Mouse (Mus musculus) liver, adult 2 months (tissue): ENCODE measurements at regions not wholly inside any gene's neighbourhood (a gene's known extent, or its start where the extent isn't known, plus 50 kb on each side); places are given as distances from the start of the nearest gene placed in this dataset.

Experiments used
- DNase-seq: peaks from one replicate; pipeline ENCODE4 v3.0.0-alpha.2; 2011; ENCODE audit warnings: low read depth, low spot score; ENCODE audit errors: extremely low read depth
- H3K27ac ChIP-seq: fragments of 200-500 bp; replicated peaks from 2 replicates; pipeline ENCODE4 v1.5.1; 2012; ENCODE audit warnings: low read depth, mild to moderate bottlenecking, control low read depth, inconsistent platforms, low read length; ENCODE audit not compliant: insufficient read depth
- H3K27me3 ChIP-seq: fragments of 200-500 bp; 2 replicates; pipeline ENCODE4 v1.6.1; 2012; ENCODE audit warnings: mild to moderate bottlenecking, moderate library complexity, low read length, inconsistent platforms; ENCODE audit not compliant: control insufficient read depth, insufficient read depth
- H3K36me3 ChIP-seq: fragments of 200-500 bp; 2 replicates; pipeline ENCODE4 v1.6.1; 2012; ENCODE audit warnings: low read length, inconsistent platforms; ENCODE audit not compliant: control insufficient read depth, insufficient read depth
- H3K4me1 ChIP-seq: fragments of 200-500 bp; 2 replicates; pipeline ENCODE4 v1.6.1; 2011; ENCODE audit warnings: low read length; ENCODE audit not compliant: control insufficient read depth, insufficient read depth
- H3K4me3 ChIP-seq: fragments of 200-500 bp; 2 replicates; pipeline ENCODE4 v1.5.1; 2011; ENCODE audit warnings: low read depth, mild to moderate bottlenecking, control low read depth, low read length, moderate library complexity; ENCODE audit not compliant: insufficient read depth
- H3K79me2 ChIP-seq: fragments of 200-500 bp; 2 replicates; pipeline ENCODE4 v1.6.1; 2012; ENCODE audit warnings: inconsistent platforms, mild to moderate bottlenecking, low read length, moderate library complexity; ENCODE audit not compliant: control insufficient read depth, insufficient read depth
- H3K9ac ChIP-seq: fragments of 200-500 bp; 2 replicates; pipeline ENCODE4 v1.6.1; 2012; ENCODE audit warnings: low read depth, mild to moderate bottlenecking, control low read depth, inconsistent platforms, low read length
- CTCF ChIP-seq: fragments of 200-500 bp; IDR thresholded peaks from 2 replicates; pipeline ENCODE4 v1.5.1; 2011; ENCODE audit warnings: low read depth, low read length, control low read depth
- POLR2A ChIP-seq: fragments of 200-500 bp; IDR thresholded peaks from 2 replicates; pipeline ENCODE4 v1.6.1; 2011; ENCODE audit warnings: low read length, control low read depth; ENCODE audit not compliant: insufficient read depth; ENCODE audit errors: extremely low read depth
- WGBS: fragments of 180-500 bp; shearing (Covaris S2); methylation state at CpG from one replicate; pipeline ENCODE4 v1.1.7; 2018; 5-methylcytosine and 5-hydroxymethylcytosine counted together

DNA sequence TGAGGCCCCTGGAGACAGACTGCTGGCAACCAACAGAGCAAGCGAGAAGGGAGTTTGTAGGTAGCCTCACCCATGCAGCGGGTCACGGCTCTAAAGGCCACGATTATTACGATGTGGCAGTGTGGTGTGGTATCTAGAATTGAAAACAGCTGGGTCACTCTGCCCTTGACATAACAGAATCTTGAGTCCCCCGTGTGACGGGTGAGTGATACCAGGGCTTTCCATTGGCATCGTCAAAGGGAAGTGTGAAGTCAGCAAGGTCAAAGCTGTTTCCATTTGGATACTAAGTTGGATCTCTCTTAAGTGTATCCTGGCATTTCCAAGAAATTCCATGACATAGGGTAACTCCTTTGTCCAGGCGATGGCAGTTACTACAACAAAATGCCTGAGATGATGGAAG lies 106.7 kb upstream of the Osmr start:
- Histone ChIP-seq H3K36me3 (no peaks in the 10 kb centered on the region), H3K79me2 (no peaks in the 10 kb centered on the region), H3K9ac (no peak overlapping the region), H3K27ac (no peak overlapping the region), H3K4me1 (no peaks in the 10 kb centered on the region), H3K27me3 (no peaks in the 10 kb centered on the region), H3K4me3 (no peak overlapping the region)
- no peak for TF ChIP-seq POLR2A
- no peak for TF ChIP-seq CTCF
- DNase-seq: no peak
- 90% methylated on average over 9 of the region's 9 CpGs for WGBS

GRCm38 (mm10) chr15:6983320-6983719 lies 107.1 kb upstream of the Lifr start:
- TF ChIP-seq POLR2A (no peak), CTCF (no peak)
- Histone ChIP-seq H3K4me3 (no peak overlapping the region), H3K27ac (no peak overlapping the region), H3K79me2 (no peaks in the 10 kb centered on the region), H3K27me3 (no peaks in the 10 kb centered on the region), H3K9ac (no peak overlapping the region), H3K36me3 (no peaks in the 10 kb centered on the region), H3K4me1 (no peaks in the 10 kb centered on the region)
- DNase-seq: no peak
- 80% methylated on average over 3 of the region's 3 CpGs for WGBS

- WGBS: 81% methylated on average over 3 of the region's 3 CpGs
Observed at GRCm38 (mm10) chr15:6988187-6988586, 102.2 kb upstream of the Lifr start.

DNA sequence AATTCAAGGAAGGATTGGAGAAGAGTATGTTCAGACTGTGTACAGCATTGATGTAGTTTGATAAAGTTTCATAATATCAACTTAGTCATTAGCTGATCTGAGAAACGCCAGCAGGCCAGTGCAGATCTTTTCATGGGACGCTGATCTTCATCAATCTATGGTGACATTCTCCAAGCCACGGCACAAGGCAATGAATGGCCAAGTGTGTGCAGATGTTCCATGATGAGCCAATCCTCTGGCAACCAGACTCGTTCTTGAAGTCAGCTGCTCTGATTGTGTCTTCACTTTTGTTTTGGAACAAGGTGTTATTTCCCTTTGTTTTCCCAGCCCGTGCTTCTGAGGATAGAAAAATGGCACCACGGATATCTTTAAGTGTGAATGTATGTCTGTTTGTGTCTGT lies 101.3 kb upstream of the Lifr start:
- no peaks in the 10 kb centered on the region for H3K36me3 ChIP-seq
- H3K9ac ChIP-seq: no peak overlapping the region
- H3K4me3 ChIP-seq: no peak overlapping the region
- no peak overlapping the region for H3K27ac ChIP-seq
- no peak for DNase-seq
- H3K27me3 ChIP-seq: no peaks in the 10 kb centered on the region
- no peak for TF ChIP-seq POLR2A
- TF ChIP-seq CTCF: no peak
- H3K79me2 ChIP-seq: no peaks in the 10 kb centered on the region
- peaks cover 2% of the 10 kb centered on the region; the same call in 1 of the 2 replicates for H3K4me1 ChIP-seq
- 90% methylated on average over 6 of the region's 6 CpGs for WGBS

More at GRCm38 (mm10) chr15:6988187-6988586, 102.2 kb upstream of the Lifr start:
- H3K4me1 ChIP-seq: peaks cover 2% of the 10 kb centered on the region; the same call in 1 of the 2 replicates
- no peaks in the 10 kb centered on the region for H3K36me3 ChIP-seq
- H3K4me3 ChIP-seq: no peak overlapping the region
- no peak for DNase-seq
- no peaks in the 10 kb centered on the region for H3K27me3 ChIP-seq
- H3K27ac ChIP-seq: no peak overlapping the region
- no peaks in the 10 kb centered on the region for H3K79me2 ChIP-seq
- no peak overlapping the region for H3K9ac ChIP-seq
- TF ChIP-seq POLR2A (no peak), CTCF (no peak)

DNA sequence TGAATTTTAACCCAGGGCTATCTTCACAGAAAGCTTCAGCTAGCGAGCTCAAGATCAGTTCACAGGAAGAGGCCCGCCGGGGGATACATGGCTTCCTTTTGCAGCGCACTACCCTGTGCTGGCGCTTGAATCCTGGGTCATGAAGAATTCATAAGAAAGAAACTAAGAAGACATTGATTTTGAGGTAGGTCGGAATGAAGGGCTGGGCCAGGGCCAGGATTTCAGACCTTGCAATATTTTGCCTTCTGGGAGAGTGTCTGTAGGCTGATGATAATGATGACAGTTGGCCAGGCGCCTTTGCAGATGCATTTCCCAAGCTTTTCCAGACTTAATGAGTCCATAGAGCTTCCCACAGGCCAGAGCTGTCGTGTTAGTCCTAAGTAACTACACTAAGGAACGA lies 97.2 kb upstream of the Lifr start:
- Histone ChIP-seq H3K4me1 (peaks cover 2% of the 10 kb centered on the region; the same call in 1 of the 2 replicates), H3K4me3 (no peak overlapping the region), H3K9ac (no peak overlapping the region), H3K27me3 (no peaks in the 10 kb centered on the region), H3K79me2 (no peaks in the 10 kb centered on the region), H3K36me3 (no peaks in the 10 kb centered on the region), H3K27ac (no peak overlapping the region)
- TF ChIP-seq CTCF (no peak), POLR2A (no peak)
- no peak for DNase-seq
- WGBS: 78% methylated on average over 9 of the region's 9 CpGs

GRCm38 (mm10) chr15:6995246-6995645 lies 95.2 kb upstream of the Lifr start:
- WGBS: 20% methylated on average over 3 of the region's 3 CpGs
- Histone ChIP-seq H3K36me3 (no peaks in the 10 kb centered on the region), H3K9ac (no peak overlapping the region), H3K4me1 (peaks cover 2% of the 10 kb centered on the region; the same call in 1 of the 2 replicates), H3K27me3 (no peaks in the 10 kb centered on the region), H3K27ac (no peak overlapping the region), H3K4me3 (no peak overlapping the region), H3K79me2 (no peaks in the 10 kb centered on the region)
- peak; percentile 49 for DNase-seq
- TF ChIP-seq POLR2A (no peak), CTCF (no peak)
